Mouse (Mus musculus) T-helper 2 cell (primary cell): ENCODE results near the gene Ajm1.

Experiments used
- in situ Hi-C: fragments of 300-600 bp; cut with MboI, MseI; formaldehyde crosslinking; loops from one replicate; pipeline ENCODE4 v1.15.1; 2025; ENCODE audit warnings: high pct_unique_total_duplicates

The Ajm1 gene

GRCm38 (mm10) chr2:25534178-25534865 lies 47.2 kb downstream of the Ajm1 start:
- in situ Hi-C loops, result no loop called here

GRCm38 (mm10) chr2:25533707-25534106 lies 47.9 kb downstream of the Ajm1 start:
- in situ Hi-C loops, result no loop called here

DNA sequence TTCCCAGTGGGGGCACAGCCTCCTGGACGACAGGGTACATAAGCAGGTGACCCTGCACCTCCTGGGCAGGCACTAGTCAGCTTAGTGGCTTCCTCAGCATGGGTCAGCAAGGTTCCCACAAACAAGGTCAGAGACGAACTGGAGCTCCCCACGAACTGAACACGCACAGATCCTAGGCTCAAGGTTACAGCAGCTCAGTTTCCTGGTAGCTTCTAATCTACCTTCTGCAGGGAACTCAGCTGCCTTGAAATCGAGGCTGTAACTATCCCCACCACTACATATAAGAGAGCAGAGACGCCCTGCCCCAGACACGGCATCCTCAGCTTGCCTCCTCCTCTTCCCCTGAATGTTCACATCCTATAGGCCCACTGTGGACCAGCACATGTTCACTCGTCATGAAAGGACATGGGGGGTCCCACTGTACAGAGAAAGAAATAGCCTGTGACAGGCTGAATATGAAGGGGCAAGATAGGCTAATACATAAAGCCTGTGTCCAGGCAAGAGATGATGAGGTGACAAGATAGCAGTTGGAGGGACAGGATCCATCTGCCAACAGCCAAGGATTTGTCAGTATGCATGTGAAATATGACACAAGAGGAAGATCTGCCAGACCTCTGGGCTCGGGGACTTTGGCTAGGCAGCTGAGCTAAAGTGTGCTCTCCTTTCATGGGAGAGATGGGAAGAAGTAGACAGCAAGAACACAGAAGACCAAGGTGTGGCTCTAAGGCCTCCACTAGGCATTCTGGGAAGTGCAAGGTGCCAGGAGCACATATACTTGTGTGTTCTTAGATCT lies 54.9 kb downstream of the Ajm1 start:
- in situ Hi-C loops, result no loop called here
